Mouse (Mus musculus): ENCODE data around the gene Aox3. TPM values are rescaled to one million over a fixed set of nuclear protein-coding genes. Genes with fewer than 3 reads are reported as not detected.

Aox3 gene
- total and polyA plus RNA-seq, 3 experiments: 0.08 to 0.43 (median 0.14) TPM

DNA sequence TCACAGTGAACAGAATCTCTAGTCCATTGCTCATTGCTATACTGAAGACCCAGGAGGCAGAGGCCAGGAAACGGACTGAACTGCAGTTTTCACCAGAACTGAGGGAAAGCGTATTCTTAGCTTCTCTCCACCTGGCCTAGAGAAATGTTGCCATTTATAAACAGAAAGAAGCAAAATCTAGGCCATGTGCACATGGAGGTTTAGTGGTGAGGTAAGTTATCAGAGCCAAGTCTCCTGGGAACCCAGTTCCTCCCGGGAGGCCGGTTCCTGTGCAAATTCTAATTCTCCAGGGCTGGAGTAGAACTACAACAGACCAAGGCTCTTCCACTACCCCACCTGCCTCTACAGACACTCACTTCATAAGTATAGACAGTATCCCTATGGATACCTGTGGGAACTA is 116.8 kb downstream of the Aox3 start:
- TF ChIP-seq USF2 (conservative IDR thresholded peaks at IDR 0.05; ENCODE audit: low read depth, low read length): no peak
- Histone ChIP-seq H3K9me3 (replicated peaks; ENCODE audit: low read length) (no peaks in the 10 kb centered on the region), H3K4me1 (ENCODE audit: control insufficient read depth in 1 of 2, insufficient read depth in 2 of 2) (peaks cover 3 to 8% of the 10 kb centered on the region in 2 experiments), H3K4me3 (replicated peaks in 1 of 3; ENCODE audit: low read depth in 2 of 3, low read length in 2 of 3, poor library complexity in 1 of 3) (no peak overlapping the region), H3K79me2 (replicated peaks; ENCODE audit: control insufficient read depth, extremely low read depth, insufficient read depth, poor library complexity, severe bottlenecking) (no peaks in the 10 kb centered on the region), H3K4me2 (ENCODE audit: insufficient read depth, low read depth, poor library complexity, severe bottlenecking) (no peak overlapping the region), H3K27me3 (replicated peaks) (peaks cover 1% of the 10 kb centered on the region), H3K36me3 (replicated peaks in 1 of 2; ENCODE audit: control insufficient read depth in 1 of 2, insufficient read depth in 1 of 2, low read length in 1 of 2) (no peaks in the 10 kb centered on the region), H3K9ac (ENCODE audit: insufficient read depth, low read depth) (no peak overlapping the region), H3K27ac (ENCODE audit: insufficient read depth, low read depth) (no peak overlapping the region)
- dilution Hi-C loops (cut with MboI; ENCODE audit: extremely low pct_ligation_motif_present, extremely low pct_unique_long_range_greater_than_20kb, low sequenced_read_pairs): no loop called here
- DNase-seq (ENCODE audit: extremely low read depth): no peak
- in situ Hi-C loops (cut with MboI; ENCODE audit: low pct_ligation_motif_present, low pct_unique_long_range_greater_than_20kb, low sequenced_read_pairs): no loop called here

DNA sequence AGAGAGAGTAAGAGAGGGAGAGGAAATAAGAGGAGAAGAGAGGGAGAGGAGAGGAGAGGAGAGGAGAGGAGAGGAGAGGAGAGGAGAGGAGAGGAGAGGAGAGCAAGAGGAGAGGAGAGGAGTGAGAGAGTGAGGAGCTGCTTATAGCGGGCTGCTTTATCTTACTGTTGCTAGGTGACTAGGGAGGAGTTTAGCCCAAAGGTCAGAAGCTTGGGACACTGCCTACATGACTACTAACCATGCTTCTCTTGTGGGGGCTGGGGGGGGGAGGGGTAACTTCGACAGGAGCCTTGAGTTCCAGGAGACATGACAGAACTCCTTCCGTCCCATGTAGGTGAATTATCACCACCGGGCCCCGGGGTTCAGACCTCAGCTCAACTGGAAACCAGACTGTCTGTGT is 117.6 kb downstream of the Aox3 start:
- in situ Hi-C loops (cut with MboI; ENCODE audit: low pct_ligation_motif_present, low pct_unique_long_range_greater_than_20kb, low sequenced_read_pairs): no loop called here
- H3K4me3 ChIP-seq (replicated peaks in 1 of 3; ENCODE audit: low read depth in 2 of 3, low read length in 2 of 3, poor library complexity in 1 of 3): no peak overlapping the region
- peaks cover 1% of the 10 kb centered on the region for H3K27me3 ChIP-seq (replicated peaks)
- dilution Hi-C loops (cut with MboI; ENCODE audit: extremely low pct_ligation_motif_present, extremely low pct_unique_long_range_greater_than_20kb, low sequenced_read_pairs): no loop called here
- H3K79me2 ChIP-seq (replicated peaks; ENCODE audit: control insufficient read depth, extremely low read depth, insufficient read depth, poor library complexity, severe bottlenecking): no peaks in the 10 kb centered on the region
- H3K4me1 ChIP-seq (ENCODE audit: control insufficient read depth in 1 of 2, insufficient read depth in 2 of 2): peaks cover 3 to 8% of the 10 kb centered on the region in 2 experiments
- no peak for DNase-seq (ENCODE audit: extremely low read depth)
- no peak overlapping the region for H3K4me2 ChIP-seq (ENCODE audit: insufficient read depth, low read depth, poor library complexity, severe bottlenecking)
- H3K27ac ChIP-seq (ENCODE audit: insufficient read depth, low read depth): no peak overlapping the region
- H3K9me3 ChIP-seq (replicated peaks; ENCODE audit: low read length): no peaks in the 10 kb centered on the region
- no peaks in the 10 kb centered on the region for H3K36me3 ChIP-seq (replicated peaks in 1 of 2; ENCODE audit: control insufficient read depth in 1 of 2, insufficient read depth in 1 of 2, low read length in 1 of 2)
- no peak overlapping the region for H3K9ac ChIP-seq (ENCODE audit: insufficient read depth, low read depth)
- TF ChIP-seq SIN3A (IDR thresholded peaks at IDR 0.05; ENCODE audit: low read length) (no peak), KAT2A (IDR thresholded peaks at IDR 0.05; ENCODE audit: insufficient replicate concordance, low read length) (no peak), USF1 (IDR thresholded peaks at IDR 0.05; ENCODE audit: low read depth, low read length) (no peak), JUN (IDR thresholded peaks at IDR 0.05; ENCODE audit: insufficient read depth, low read depth, low read length) (no peak), POLR2AphosphoS2 (IDR thresholded peaks at IDR 0.05; ENCODE audit: low read depth, low read length) (no peak), E2F4 (IDR thresholded peaks at IDR 0.05; ENCODE audit: insufficient replicate concordance, low read depth, low read length) (no peak), ZNF384 (IDR thresholded peaks at IDR 0.05; ENCODE audit: low read depth, low read length) (no peak), SMC3 (IDR thresholded peaks at IDR 0.05; ENCODE audit: low read depth, low read length) (no peak), ETS1 (conservative IDR thresholded peaks at IDR 0.05; ENCODE audit: low read depth, low read length) (no peak), GABPA (IDR thresholded peaks at IDR 0.05; ENCODE audit: insufficient replicate concordance, low read depth, low read length) (no peak), MAFK (IDR thresholded peaks at IDR 0.05; ENCODE audit: insufficient replicate concordance, low read length) (no peak)

DNA sequence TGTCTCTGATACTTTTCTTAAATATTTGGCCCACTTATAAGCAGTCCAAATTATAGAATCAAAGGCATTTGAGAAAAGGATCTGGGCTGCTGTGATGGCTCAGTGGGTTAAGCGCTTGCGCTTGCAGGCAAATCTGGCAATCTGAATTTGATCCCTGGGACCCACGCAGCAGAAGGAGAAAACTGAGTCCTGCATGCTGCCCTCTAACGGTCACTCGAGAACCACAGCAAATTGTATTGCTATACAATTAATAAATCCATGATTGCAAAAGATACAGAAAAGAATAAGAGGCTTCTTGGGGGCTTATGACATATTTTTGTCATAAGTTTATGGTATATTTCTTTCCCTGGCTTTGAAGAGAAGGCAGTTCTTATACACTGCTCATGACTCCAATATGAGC is 122.5 kb downstream of the Aox3 start:
- dilution Hi-C loops (cut with MboI; ENCODE audit: extremely low pct_ligation_motif_present, extremely low pct_unique_long_range_greater_than_20kb, low sequenced_read_pairs) (no loop called here), in situ Hi-C loops (cut with MboI; ENCODE audit: low pct_ligation_motif_present, low pct_unique_long_range_greater_than_20kb, low sequenced_read_pairs) (no loop called here)
- Histone ChIP-seq H3K36me3 (replicated peaks in 1 of 2; ENCODE audit: control insufficient read depth in 1 of 2, insufficient read depth in 1 of 2, low read length in 1 of 2) (no peaks in the 10 kb centered on the region), H3K4me3 (replicated peaks in 1 of 3; ENCODE audit: low read depth in 2 of 3, low read length in 2 of 3, poor library complexity in 1 of 3) (no peak overlapping the region), H3K4me1 (ENCODE audit: control insufficient read depth in 1 of 2, insufficient read depth in 2 of 2) (peaks cover 9 to 24% of the 10 kb centered on the region in 2 experiments), H3K27me3 (replicated peaks) (no peaks in the 10 kb centered on the region), H3K27ac (ENCODE audit: insufficient read depth, low read depth) (no peak overlapping the region), H3K9ac (ENCODE audit: insufficient read depth, low read depth) (no peak overlapping the region), H3K9me3 (replicated peaks; ENCODE audit: low read length) (no peaks in the 10 kb centered on the region), H3K79me2 (replicated peaks; ENCODE audit: control insufficient read depth, extremely low read depth, insufficient read depth, poor library complexity, severe bottlenecking) (no peaks in the 10 kb centered on the region), H3K4me2 (ENCODE audit: insufficient read depth, low read depth, poor library complexity, severe bottlenecking) (no peak overlapping the region)
- peak; percentile 6 for DNase-seq (ENCODE audit: extremely low read depth)
- TF ChIP-seq CTCF (conservative IDR thresholded peaks at IDR 0.05 in 1 of 2, IDR thresholded peaks at IDR 0.05 in 1 of 2; ENCODE audit: low read depth in 2 of 2, low read length in 2 of 2) (peak in 1 of 2 experiments; percentile 63; a peak in 2 of 4 replicates), RAD21 (IDR thresholded peaks at IDR 0.05; ENCODE audit: low read depth, low read length) (peak; percentile 34), MYC (IDR thresholded peaks at IDR 0.05; ENCODE audit: low read depth, low read length) (no peak), SMC3 (IDR thresholded peaks at IDR 0.05; ENCODE audit: low read depth, low read length) (peak; percentile 56)

Data from CH12.LX (cell line).